Mouse (Mus musculus) fat pad, adult 2 months (tissue): ENCODE measurements around the gene 2310034G01Rik.

Experiments used
- DNase-seq: peaks from one replicate; pipeline ENCODE4 v3.0.0-alpha.2; 2011; ENCODE audit warnings: low read depth, low spot score; ENCODE audit errors: extremely low read depth

2310034G01Rik gene

DNA sequence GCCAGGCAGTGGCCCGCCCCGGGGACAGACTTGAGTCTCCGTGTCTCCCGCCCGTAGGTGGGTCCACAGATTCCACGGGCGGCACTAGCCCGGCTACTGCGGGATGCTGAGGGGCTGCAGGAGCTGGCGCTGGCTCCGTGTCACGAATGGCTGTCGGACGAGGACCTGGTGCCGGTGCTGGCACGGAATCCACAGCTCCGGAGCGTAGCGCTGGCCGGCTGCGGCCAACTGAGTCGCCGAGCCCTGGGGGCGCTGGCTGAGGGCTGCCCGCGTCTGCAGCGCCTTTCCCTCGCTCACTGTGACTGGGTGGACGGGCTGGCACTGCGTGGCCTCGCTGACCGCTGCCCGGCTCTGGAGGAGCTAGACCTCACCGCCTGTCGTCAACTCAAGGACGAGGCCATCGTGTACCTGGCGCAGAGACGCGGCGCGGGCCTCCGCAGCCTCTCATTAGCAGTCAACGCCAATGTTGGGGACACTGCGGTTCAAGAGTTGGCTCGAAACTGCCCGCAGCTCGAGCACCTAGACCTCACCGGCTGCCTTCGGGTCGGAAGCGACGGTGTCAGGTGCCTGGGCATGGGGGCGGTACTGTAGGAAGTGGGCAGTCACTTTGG lies 21.0 kb downstream of the 2310034G01Rik start:
- no peak for DNase-seq

DNA sequence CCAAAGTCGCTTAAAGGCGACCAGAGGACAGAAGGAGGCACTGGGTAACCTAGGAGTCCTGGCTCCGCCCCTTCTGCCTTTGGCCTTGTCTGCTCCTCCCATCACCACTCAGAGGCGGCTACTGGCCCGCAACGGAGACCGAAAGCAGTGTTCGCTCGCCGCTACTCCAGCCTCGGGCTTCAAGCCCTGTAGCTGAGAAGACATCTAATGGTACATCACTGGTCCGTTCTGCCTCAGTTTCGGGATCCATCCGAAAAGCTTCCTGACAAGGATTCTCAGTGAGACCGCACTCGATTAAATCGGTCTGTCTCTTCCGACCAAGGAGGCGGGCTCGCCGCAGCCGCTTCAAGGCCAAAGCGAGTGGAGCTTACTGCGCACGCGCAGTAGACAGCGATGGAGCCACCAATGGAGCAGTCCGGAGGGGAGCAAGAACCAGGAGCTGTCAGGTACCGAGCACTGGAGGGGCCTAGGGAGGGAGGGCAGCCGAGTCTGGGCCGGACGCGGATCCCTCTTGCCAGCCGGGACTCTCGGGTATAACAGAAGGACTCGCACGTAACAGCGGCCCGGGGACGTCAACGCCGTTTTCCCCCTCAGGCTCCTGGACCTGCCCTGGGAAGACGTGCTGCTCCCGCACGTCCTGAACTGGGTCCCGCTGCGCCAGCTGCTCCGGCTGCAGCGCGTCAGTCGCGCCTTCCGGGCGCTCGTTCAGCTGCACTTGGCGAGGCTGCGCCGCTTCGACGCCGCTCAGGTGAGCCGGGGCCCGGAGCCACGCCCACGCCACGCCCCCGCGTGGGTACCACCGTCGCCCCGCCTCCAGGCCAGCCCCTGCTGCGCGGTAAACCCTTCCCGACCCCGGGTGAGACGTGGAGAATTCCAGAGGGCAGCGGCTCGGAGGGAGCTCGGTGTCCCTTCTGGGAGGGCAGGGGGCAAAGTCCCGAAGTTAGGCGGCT lies 21.7 kb downstream of the 2310034G01Rik start, which contains the start of gene Fbxl15:
TSS of gene Fbxl15 (plus strand) at position 104 of the 950 bp plus-strand sequence.
- DNase-seq, result no peak

DNA sequence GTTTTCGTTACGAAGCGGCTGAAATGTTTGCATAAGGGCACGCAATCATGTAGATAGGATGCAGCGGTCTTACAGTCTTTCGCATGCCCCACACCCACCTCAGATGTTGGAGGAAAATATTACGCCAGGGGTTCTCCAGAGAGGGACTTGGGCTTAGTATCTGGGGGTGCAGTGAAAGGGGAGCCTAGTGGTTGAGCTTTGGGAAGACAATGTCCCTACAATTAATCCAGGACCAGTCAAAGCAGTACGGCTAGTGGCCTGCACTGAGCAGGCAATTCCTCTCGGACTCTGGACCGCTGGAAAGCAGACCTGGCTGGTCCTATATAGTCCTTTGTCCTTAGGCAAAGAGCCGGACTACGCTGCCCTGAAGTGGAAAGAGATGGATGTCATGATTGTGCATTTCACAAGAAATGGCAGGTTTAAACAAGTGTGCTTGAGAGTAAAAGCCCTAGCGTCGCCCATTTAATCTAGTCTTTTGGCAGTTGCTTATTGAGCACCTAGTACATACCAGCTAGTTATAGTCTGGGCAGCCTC lies 22.5 kb downstream of the 2310034G01Rik start:
- DNase-seq, result no peak

DNA sequence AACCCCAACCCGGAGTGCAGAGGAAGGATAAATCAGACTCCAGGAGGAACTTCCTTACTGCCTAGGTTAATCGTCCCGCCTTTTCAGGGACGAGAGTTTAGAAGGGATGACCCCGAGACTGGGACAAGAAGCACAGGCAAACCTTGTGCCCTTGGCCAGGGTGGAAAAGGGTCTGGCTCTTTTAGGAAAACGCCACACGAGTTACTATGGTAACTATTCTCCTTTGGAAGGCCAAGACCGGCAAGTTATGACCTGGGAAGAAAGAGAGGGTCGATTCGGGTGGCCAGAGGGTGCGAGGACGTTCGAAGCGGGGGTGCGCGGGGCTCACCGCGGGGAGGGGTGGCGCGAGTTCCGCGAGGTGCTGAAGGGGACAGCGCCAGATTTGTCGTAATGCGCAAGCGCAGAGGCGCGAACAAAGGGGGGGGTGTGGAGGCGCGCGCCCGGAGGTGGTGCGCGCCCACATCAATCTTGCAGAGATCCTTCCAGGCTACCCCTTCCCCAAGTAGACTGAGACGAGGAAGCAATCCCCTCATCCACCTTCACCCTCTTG lies 23.3 kb downstream of the 2310034G01Rik start, which contains the start of gene Psd:
TSS of gene Psd (minus strand) at position 401 of the 550 bp plus-strand sequence.
- no peak for DNase-seq

DNA sequence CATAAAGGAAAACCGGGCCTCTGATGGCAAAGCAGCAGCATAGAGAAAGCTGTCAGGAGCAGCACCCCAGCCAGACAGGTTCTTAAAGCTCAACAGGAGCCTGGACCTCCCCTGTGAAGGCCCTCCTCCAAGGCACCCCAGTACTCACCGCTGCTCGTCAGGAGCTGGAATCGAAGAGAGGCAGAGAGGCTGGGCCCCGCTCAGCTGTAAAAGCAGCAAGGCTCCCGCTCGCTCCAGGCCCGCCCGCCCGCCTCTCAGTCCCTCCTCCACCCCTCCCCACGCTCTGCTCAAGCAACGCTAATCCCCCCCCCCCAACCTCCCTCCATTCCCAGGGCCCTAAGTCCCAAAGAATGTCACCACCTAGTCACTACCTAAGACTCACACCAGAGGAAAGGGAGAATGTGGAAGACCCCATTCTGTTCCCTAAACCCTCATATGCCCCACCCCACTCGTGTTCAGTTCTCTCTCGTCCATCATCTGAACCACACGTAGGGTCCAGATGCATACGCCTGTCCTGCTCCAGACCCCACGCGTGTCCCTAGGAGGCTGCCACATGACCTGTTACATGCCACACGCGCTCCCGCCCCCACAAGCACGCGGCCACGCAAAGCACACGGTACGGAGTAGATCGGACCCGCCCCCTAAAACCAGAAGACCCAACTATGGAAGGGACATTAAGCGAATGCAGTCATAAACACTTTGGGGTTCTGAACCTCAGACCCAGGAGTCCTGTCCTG lies 23.9 kb downstream of the 2310034G01Rik start:
- DNase-seq, result no peak

DNA sequence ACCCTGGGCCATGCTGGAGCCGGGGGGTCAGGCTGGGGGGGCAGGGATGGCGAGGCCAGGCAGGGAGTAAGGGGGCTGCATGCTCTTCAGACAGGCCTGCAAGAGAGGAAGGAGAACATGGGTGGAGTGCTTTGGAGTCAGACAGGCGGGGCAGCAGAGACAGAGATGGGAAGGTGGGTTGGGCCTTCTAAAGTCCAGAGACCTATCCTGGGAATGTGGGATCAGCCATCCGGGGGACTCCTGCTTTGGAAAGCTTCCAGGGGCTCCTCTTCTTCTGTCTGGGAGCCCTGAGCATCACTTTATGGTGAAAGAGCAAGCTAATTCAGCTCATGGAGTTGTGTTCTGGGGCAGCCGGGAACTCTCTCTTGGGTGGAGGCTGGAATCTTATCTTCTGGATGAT lies 25.2 kb downstream of the 2310034G01Rik start:
- no peak for DNase-seq

DNA sequence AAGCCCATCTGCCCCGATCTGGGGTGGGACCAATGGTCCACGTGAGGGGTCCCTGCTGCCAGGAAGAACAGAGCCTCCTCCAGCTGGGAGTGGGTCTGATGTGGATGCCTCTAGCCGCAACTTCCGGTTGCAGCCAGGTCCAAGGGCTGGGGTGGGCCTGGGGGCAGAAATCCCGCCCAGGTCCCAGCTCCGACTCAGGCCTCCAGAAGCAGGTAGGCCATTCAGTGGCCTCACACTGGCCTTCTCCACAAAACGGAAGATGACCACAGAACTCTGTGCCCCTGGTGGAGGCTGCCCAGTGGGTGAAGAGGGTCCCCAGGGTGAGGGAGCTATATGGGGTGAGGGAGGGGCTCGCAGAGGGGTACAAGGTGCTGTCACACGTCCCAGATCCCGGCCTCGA lies 25.7 kb downstream of the 2310034G01Rik start:
- DNase-seq, result no peak

DNA sequence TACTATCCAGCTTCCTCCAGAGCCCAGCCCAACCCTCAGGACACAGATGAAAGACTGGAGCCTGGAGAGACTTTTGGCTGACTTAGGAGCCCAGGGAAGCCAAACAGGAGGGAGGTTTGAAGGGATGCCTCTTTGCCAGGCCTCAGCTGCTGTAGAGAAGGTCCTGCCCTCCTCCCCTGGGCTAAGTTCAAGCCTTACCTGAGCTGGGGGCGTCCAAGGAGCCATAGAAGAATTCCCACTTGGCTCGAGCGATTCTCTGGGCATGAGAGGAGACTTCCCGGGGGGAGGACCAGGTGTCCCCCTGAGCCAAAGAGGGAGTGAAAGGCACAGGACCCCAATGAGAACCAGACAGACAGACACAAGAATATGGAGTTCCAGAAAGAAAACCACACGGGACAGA lies 26.4 kb downstream of the 2310034G01Rik start:
- no peak for DNase-seq

DNA sequence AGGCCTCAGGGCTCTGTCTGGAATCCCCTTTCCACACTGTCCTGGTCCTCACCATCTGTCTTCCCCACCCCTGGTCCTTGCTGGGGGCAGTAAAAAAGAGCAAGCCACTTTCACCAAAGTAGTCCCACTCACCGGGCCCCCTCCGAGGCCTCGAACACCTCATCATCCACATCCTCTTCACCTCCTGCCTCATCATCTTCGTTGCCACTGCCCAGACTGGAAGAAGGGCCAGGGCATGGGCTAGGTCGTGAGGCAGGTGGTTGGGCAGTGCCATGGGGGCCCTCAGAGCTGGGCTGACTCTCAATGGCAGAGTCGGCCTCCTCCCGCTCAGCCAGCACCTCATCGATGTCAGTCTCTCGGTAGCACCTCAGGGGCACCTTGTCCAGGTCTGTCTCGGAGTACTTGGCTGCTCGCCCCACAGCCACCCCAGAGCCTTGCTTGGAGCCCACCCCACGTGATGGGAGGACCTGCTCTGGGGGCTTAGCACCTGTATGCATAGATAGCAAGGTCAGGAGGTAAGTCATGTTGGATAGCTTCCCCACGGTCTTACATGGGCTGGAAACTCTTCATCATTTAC lies 27.0 kb downstream of the 2310034G01Rik start:
- no peak for DNase-seq

DNA sequence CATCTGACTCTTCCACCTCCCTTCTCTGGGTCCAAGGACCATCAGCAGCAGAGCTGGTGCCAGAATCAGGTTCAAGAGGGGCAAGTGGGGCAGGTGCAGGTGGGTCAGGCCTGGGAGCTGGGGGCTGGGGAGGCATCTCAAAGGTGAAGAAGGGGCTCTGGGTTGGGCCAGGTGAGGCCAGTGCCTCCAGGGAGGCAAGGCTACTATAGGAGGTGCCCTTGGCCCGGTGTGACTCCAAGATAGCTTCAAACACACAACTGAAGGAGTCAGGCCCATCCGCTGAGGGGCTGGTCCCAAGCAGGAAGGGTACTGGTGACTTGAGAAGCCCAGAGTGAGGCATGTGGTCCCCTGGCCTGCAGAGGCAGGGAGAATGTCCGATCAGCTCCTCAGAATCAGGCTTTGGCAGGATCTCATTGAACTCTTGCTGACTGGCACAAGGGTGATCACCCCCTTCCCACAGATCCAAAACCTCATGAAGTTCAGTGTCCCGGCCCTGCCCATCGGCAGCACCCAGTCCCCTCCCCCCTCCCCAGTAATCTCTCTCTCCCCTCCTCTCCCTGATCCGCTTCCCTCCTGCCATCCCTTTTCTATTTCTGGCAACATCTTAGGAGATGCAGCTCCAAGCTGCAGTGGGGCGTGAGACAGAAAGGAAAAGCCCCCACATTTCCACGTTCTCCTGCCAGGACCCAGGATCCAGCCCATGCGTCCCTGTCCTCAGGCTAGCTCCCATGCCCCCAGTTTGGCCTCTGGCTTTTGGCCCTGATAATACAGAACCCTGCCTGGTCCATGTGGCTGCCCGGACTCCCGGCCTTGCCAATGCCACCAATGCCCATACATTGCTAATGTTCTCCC lies 27.7 kb downstream of the 2310034G01Rik start:
- DNase-seq, result no peak

DNA sequence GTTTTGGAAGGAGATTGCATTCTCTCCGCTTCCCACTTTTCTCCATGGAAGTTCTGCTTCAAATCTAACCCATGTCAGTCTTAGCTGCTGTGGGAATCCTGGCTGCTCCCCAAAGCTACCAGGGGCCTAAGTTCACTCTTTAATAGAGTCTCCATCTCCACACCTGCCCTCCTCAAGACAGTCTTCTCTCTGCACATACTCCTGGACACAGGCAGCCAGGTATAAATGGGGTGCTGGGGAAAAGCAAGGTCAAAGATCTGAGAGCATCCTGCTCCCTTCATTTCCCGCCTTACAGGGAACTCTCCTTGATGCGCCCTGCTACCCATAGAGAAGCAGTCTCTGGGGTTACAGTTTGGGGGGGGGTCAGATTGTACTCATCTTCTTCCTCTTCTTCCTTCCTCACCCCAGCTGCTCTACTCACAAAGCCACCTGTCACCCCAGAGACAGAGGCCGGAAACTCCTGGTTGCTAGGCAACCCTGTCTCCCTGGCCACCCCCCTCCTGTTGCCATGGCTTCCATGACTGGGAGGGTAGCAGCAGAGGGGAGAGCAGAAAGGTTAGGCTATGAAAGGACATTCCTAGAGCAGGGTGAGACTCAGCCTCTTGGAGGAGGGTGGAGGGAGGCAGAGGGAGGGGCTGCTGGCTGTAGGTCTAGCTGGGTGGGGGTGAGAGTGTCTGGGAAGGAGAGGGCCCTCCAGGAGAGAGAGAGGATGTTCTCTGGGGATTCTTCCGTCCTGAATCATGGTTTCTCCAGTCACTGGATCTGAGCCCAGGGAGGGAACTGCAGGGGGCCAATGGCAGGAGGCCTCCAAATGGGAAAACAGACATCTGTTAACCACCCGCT lies 28.8 kb downstream of the 2310034G01Rik start:
- DNase-seq, result no peak

DNA sequence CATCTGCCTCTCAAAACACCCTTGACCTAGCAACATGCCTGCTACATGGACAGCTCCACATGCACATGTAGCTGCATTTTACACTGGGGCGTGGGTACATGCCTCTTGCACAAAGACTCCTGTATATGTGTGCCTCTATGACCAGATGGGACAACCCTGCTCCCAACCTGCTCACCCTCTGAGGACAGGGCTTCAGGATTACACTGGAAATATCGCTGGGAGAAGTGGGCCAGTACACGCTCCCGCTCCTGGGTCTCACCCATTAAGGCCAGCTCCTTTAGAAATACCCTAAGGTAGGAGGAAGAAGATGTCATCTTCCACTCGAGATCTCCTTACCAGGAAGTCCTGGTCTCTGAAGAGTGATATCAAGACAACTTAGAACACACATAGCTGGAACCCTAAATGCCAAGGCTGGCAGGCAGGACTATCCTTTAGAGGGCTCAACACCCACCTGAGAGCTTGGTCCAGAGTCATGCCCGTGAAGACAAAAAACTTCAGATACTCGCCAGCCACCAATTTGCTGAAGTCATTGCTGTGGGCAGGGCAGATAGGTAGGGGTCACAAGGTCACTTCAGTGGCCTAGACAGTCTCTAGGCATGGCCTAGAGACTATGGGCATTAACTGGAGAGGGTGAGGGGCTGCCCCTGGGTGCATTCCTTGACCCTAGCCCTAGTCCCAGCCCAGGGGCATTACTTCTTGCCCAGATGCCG lies 29.9 kb downstream of the 2310034G01Rik start:
- no peak for DNase-seq

DNA sequence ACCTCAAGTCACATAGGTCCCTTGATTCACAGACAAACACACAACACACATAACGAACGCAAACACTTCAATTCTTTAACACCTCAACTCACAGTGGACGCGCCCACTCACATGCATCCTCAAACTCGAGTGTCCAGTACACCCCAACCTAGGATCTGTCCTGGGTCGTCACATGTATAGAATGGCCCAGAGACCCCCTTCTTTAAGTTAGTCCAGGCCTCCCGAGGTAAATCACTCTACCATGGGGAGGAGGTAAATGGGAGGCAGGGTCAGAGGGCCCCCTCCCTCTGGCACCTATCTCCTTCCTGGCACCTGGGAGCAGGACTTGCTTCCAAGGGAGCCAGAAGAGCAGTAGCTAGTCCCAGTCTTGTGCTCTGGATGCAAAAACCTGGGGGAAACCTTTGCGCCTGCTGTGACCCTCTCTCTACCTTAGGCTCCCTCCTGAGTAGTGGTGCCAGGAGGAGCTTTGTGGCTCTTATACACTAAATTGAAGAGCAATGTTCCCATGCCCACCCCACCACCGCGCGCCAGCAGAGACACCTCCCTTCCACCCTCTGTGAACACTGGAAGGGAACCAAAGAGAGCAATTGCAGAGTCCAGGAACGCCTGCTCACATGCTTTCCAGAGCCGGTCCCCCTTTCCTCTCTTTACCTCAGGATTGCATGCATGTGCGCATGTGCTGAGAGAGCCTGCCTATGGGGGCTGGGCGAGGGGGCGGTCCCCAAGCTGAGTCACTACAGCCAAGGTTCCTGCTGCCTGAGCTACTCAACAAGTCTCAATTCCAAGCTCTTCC lies 31.3 kb downstream of the 2310034G01Rik start:
- DNase-seq, result no peak

DNA sequence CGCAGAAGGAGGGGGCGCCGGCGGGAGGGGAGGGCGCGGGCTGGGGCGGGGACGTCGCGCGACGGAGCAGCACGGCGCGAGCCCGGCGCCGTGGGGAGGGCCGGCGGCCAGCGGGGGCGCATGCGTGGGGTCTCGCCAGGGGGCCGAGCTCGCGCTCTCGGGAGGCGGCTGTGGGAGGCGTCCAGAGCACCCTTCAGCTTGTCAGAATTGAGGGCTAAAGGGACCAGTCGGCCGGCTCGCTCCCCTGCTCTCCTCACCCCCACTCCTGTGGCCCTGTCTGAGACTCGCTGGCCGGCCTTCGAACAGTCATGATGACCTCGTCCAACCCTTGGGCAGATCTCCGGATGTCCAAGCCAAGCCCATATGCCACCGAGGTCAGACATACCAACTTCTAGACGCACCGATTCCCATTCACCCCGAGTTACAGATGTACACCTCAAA lies 32.1 kb downstream of the 2310034G01Rik start:
- DNase-seq, result no peak

DNA sequence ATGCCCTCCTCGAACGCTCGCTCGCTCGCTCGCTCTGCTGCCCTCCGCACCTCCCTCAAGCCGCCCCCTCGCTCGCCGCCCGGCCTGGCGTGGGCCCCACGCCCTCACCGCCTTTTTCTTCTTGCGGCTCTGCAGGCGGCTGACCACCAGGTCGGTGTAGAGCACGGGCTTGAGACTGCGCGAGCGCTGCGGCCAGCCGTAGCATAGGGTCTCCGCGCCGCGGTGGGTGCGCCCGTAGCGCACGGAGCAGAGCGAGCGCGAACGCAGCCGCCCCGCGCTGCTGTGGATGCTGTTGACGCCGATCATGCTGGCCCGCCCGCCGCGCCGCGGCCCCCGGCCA lies 32.6 kb downstream of the 2310034G01Rik start:
- no peak for DNase-seq

DNA sequence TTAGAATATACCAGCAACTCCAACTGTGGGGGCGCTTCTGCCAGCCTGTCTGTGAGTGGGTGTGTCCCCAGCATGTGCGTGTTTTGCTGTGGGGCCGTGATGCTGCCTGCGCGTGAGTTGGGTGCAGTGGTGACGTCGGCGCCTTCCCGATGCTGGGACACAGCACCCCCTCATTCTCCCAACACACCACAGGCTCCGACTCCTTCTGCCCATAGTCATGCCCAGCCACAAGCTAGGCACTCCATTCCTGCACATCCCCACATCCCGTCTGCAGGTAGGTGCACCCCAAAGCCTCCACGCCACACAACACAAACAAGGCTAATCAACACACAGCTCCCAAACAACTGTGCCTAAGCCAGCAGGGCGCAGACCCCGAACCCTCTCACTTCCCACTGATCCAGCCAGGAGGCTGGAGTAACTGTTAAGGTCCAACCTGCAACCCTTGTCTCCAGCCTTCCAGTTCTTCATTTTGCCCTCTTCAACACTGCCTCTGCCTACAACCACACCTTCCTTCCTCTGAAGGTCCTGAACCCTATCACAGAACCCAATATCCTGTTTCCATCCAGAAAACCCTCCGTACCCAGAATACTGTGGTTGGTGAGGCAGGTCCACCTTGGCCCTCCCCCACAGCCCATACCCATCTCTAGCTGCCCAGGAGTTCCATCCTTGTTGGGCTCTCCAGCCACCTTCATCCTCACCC lies 33.1 kb downstream of the 2310034G01Rik start:
- no peak for DNase-seq
